Mouse (Mus musculus) retina, postnatal 7 days (tissue): ENCODE measurements around the gene Wwtr1.
A peak's percentile ranks its signal among the peaks of the same experiment; 100 is the strongest.

ENCODE experiments used
- DNase-seq: peaks from one replicate; pipeline ENCODE4 v3.0.0-alpha.2; 2012; ENCODE audit warnings: low read depth, low spot score

Gene Wwtr1

GRCm38 (mm10) chr3:57448445-57448844, 127.3 kb downstream of the Wwtr1 start:
- peak; percentile 53 for DNase-seq

DNA sequence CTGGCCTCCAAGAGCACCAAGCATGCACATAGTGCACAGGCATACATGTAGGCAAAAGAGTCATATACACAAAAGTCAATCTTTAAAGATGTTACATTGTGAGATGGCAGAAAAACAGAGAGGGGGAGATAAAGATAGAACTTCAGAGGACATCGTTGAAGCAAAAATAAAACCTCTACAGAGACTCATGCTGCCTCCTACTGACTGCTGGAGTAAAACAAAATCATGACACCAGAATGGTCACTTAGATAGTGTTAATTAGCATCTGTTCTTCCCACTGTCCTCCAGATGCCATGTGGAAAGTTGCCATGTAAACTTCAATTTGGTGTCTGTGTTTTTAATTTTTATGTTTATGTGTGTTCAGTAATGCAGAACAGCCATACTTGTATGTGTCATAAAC, 127.8 kb downstream of the Wwtr1 start:
- DNase-seq: no peak

DNA sequence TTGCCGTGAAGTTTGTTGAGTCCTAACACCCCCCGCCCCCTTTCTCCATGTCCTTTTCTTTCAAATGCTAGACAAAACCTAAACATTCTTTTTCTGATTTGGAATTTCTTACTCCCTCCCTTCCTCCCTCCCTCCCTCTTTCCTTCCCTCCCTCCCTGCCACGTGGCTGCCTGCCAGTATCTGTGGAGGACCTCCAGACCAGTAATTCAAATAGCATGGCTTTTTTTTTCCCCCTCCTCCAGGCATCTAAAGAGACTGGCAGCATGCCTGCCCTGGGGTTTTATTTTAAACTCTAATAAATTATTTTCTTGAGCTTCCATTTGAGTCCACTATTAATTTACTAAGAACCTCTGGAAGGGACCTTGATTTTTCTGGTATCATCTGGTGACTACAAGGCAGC, 130.0 kb downstream of the Wwtr1 start:
- DNase-seq: no peak

DNA sequence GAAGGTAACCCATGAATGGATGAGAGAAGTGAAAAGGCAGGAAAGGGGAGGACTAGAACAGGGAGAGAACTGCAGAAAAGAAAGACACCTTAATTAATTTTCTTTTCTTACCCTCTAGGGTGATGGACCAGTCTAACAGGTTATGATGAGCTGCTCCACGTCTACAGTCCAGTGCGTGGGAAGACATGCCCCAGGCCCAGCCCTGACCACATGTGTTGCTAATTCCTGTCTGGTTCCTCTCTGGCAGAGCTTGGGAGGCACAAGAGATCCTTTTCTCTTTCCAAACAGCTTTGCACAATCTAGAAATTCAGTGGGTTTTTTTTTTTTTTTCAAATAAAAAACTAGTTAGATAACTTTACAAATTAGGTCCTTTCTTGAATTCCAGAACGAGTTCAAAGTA, 134.8 kb downstream of the Wwtr1 start:
- no peak for DNase-seq

DNA sequence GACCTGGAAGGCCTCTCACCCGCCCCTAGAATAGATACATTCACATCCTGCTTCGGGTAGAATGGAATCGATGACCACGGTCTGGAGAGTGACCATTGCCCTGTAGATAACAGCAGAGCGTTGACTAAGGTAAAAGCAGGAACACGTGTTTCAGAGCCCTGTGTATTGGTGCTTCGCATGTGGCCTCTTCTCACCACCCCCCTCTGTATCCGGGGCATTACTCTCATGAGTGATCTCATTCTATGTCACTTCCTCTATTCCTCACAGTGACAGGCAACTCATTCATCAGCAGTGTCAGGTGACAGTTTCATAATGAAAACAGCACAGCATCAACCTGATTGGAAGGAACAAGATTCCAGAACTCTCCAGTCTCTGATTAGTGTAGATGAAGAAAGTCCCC, 140.3 kb downstream of the Wwtr1 start:
- DNase-seq: no peak

- no peak for DNase-seq
Measured at GRCm38 (mm10) chr3:57431706-57432105, 144.0 kb downstream of the Wwtr1 start.

DNA sequence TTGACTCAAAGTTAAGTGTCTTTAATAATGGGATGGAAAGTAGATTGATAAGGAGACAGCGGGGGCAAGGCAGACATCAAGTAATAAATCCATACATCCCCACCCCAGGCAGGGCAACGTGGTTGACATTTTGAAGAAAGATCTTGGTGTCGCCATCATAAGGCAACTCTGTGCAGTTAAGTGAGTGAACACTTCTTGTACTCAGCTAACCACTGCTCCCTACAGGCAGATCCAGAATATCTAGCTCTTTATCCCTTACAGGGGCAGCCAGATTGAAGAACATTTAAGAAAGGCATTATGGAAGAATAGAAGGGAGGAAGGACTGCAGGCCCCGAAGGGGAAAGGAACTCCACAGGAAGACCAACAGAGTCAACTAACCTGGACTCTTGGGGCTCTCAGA, 146.2 kb downstream of the Wwtr1 start:
- no peak for DNase-seq

DNA sequence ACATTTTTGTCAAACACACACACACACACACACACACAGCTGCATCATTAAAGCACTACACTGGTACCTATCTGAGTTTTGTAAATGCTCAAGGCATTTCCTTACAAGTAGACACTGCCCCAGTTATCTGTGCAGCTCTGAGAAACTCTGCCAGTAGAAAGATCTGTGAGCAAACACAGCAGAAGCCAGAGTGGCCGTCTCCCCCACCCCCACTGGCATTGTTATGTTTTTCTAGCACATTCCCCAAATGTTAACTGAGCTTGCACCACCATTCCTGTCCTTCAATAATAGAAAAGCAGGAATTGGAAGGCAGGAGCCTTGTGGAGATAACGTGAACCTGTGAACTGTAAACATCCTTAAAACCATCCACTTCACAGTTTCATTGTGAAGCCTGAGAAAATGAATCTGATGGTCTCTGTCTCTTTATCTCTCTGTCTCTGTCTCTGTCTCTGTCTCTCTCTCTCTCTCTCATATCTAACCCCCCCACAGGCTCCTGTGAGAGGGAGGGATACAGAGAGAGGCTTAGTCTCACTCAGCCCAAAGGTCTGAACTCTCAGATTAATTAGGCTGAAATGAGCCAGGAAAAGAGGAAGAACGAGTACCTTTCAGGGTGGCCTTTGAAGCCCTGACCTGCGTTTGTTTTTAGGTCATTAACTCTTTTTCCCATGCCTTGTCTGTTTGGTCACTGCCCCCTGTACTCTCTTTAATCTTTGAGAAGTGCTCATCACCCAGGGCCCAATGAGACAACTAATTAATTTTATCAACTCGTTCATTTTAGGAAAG, 146.8 kb downstream of the Wwtr1 start:
- no peak for DNase-seq

GRCm38 (mm10) chr3:57426351-57426750, 149.4 kb downstream of the Wwtr1 start:
- DNase-seq: no peak

GRCm38 (mm10) chr3:57425089-57425730, 150.5 kb downstream of the Wwtr1 start, which contains the start of gene Tm4sf4:
Gene Tm4sf4 (plus strand): TSS chr3:57425314.
- DNase-seq: no peak

DNA sequence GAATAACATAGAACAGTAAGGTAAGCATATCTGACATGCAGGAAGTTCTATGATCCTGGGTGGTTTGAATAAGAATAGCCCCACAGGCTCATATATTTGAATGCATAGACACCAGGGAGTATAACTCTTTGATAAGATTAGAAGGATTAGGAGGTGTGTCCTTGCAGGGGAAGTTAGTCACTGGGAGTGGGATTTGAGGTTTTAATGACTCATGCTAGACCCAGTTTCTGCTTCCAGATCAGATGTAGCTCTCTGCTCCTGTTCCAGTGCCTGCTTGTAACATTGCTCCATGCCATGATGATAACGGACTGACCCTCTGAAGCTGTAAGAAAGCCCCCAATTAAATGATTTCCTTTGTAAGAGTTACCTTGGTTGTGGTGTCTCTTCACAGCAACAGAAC, 155.1 kb downstream of the Wwtr1 start:
- DNase-seq: no peak

DNA sequence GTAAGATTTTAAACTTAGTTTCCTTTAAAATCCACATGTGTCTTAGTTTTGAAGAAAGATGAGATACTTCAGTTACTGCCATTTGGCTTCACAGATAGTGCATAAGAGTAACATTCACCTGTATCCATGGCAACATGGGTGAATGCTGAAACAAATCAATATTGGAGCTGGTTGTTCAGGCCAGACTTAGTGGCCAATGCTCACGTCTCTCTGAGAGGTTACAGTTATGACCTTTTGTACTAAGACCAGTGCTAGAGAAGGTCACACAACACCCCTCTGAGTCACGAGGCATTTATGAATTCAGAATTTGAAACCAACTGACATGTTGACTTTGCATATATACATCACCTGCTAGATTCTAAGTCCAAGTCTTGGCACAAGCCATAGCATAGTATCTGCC, 155.5 kb downstream of the Wwtr1 start:
- DNase-seq: no peak

GRCm38 (mm10) chr3:57411535-57411934, 164.2 kb downstream of the Wwtr1 start:
- no peak for DNase-seq
